Mouse (Mus musculus) CH12.LX (cell line): ENCODE results near the gene Shld2. TPM values are rescaled to one million over a fixed set of nuclear protein-coding genes. Genes with fewer than 3 reads are reported as not detected.

Experiments used
- DNase-seq: peaks from one replicate; pipeline ENCODE4 v3.0.0-alpha.2; 2013; ENCODE audit errors: extremely low read depth
- H3K27ac ChIP-seq: 2 replicates; pipeline ENCODE4 v1.5.1; 2012; ENCODE audit warnings: low read depth, mild to moderate bottlenecking, control low read depth, moderate library complexity; ENCODE audit not compliant: insufficient read depth
- H3K27me3 ChIP-seq: replicated peaks from 2 replicates; pipeline ENCODE3; 2012; ENCODE audit warnings: inconsistent platforms
- H3K36me3 ChIP-seq, 2 experiments: replicated peaks in 1 of 2; 2 replicates each; pipeline versions ENCODE3 to v1.6.1; 2012; ENCODE audit warnings: inconsistent platforms in 1 of 2, low read length in 1 of 2, mild to moderate bottlenecking in 1 of 2, mixed read lengths in 1 of 2, moderate library complexity in 1 of 2; ENCODE audit not compliant: control insufficient read depth in 1 of 2, insufficient read depth in 1 of 2
- H3K4me1 ChIP-seq, 2 experiments: 2 replicates each; pipeline ENCODE4 v1.6.1; 2012; ENCODE audit warnings: inconsistent platforms in 1 of 2, moderate library complexity in 1 of 2; ENCODE audit not compliant: insufficient read depth in 2 of 2, control insufficient read depth in 1 of 2
- H3K4me2 ChIP-seq: 2 replicates; pipeline ENCODE4 v1.6.1; 2012; ENCODE audit warnings: low read depth, mild to moderate bottlenecking, control low read depth; ENCODE audit not compliant: poor library complexity, insufficient read depth, severe bottlenecking
- H3K4me3 ChIP-seq, 3 experiments: fragments of 150-350 bp in 1 of 3; sonication (generic) in 1 of 3; replicated peaks in 1 of 3; 2 replicates each; pipeline versions ENCODE3 to v1.5.1; 2011 to 2012; ENCODE audit warnings: low read depth in 2 of 3, low read length in 2 of 3, mild to moderate bottlenecking in 2 of 3, moderate library complexity in 2 of 3, control low read depth in 1 of 3, improper control_type of control experiment in 1 of 3, inconsistent platforms in 1 of 3, mixed read lengths in 1 of 3; ENCODE audit not compliant: poor library complexity in 1 of 3
- H3K79me2 ChIP-seq: replicated peaks from 2 replicates; pipeline ENCODE4 v1.6.1; 2012; ENCODE audit warnings: mild to moderate bottlenecking, moderate library complexity; ENCODE audit not compliant: control insufficient read depth, poor library complexity, insufficient read depth, severe bottlenecking; ENCODE audit errors: extremely low read depth
- H3K9ac ChIP-seq: 2 replicates; pipeline ENCODE4 v1.6.1; 2012; ENCODE audit warnings: low read depth, mild to moderate bottlenecking, control low read depth, moderate library complexity; ENCODE audit not compliant: insufficient read depth
- H3K9me3 ChIP-seq: replicated peaks from 2 replicates; pipeline ENCODE3; 2012; ENCODE audit warnings: low read length, inconsistent platforms, mixed read lengths
- E2F4 ChIP-seq: IDR thresholded peaks from 2 replicates; pipeline ENCODE4 v1.6.1; 2011; ENCODE audit warnings: low read depth, low read length, improper control_type of control experiment; ENCODE audit not compliant: insufficient replicate concordance
- ELF1 ChIP-seq: IDR thresholded peaks from 2 replicates; pipeline ENCODE4 v1.6.1; 2014; ENCODE audit warnings: low read depth, mild to moderate bottlenecking, inconsistent platforms, low read length, improper control_type of control experiment
- EP300 ChIP-seq: IDR thresholded peaks from 2 replicates; pipeline ENCODE4 v1.6.1; 2011; ENCODE audit warnings: low read length, improper control_type of control experiment
- HCFC1 ChIP-seq: IDR thresholded peaks from 2 replicates; pipeline ENCODE4 v1.6.1; 2012; ENCODE audit warnings: low read depth, mild to moderate bottlenecking, inconsistent platforms, low read length, improper control_type of control experiment
- JUND ChIP-seq: conservative IDR thresholded peaks from 2 replicates; pipeline ENCODE4 v1.6.1; 2011; ENCODE audit warnings: low read depth, low read length, improper control_type of control experiment
- KAT2A ChIP-seq: IDR thresholded peaks from 2 replicates; pipeline ENCODE4 v1.6.1; 2012; ENCODE audit warnings: low read length, improper control_type of control experiment, inconsistent platforms; ENCODE audit not compliant: insufficient replicate concordance
- MAX ChIP-seq: IDR thresholded peaks from 2 replicates; pipeline ENCODE4 v1.6.1; 2011; ENCODE audit warnings: low read length, improper control_type of control experiment
- MXI1 ChIP-seq: IDR thresholded peaks from 2 replicates; pipeline ENCODE4 v1.6.1; 2011; ENCODE audit warnings: mild to moderate bottlenecking, low read depth, low read length, improper control_type of control experiment
- MYC ChIP-seq: IDR thresholded peaks from 2 replicates; pipeline ENCODE4 v1.6.1; 2011; ENCODE audit warnings: low read depth, mild to moderate bottlenecking, improper control_type of control experiment, low read length
- RAD21 ChIP-seq: IDR thresholded peaks from 2 replicates; pipeline ENCODE4 v1.6.1; 2011; ENCODE audit warnings: low read depth, mild to moderate bottlenecking, low read length, improper control_type of control experiment, moderate library complexity
- RCOR1 ChIP-seq: conservative IDR thresholded peaks from 2 replicates; pipeline ENCODE4 v1.6.1; 2012; ENCODE audit warnings: low read depth, mild to moderate bottlenecking, inconsistent platforms, low read length, improper control_type of control experiment
- SIN3A ChIP-seq: IDR thresholded peaks from 2 replicates; pipeline ENCODE4 v1.6.1; 2012; ENCODE audit warnings: low read length, improper control_type of control experiment, inconsistent platforms
- UBTF ChIP-seq: IDR thresholded peaks from 2 replicates; pipeline ENCODE4 v1.6.1; 2012; ENCODE audit warnings: low read depth, mild to moderate bottlenecking, inconsistent platforms, low read length, improper control_type of control experiment, moderate library complexity
- USF1 ChIP-seq: IDR thresholded peaks from 2 replicates; pipeline ENCODE4 v1.6.1; 2014; ENCODE audit warnings: low read depth, mild to moderate bottlenecking, inconsistent platforms, low read length, improper control_type of control experiment
- USF2 ChIP-seq: conservative IDR thresholded peaks from 2 replicates; pipeline ENCODE4 v1.6.1; 2011; ENCODE audit warnings: low read depth, low read length, improper control_type of control experiment
- ZNF384 ChIP-seq: IDR thresholded peaks from 2 replicates; pipeline ENCODE4 v1.6.1; 2012; ENCODE audit warnings: low read depth, low read length, improper control_type of control experiment, inconsistent platforms
- dilution Hi-C: fragments of 300-500 bp; cut with MboI; formaldehyde crosslinking; loops from 2 replicates; pipeline ENCODE4 v1.14.3; 2020; ENCODE audit warnings: low sequenced_read_pairs; ENCODE audit not compliant: extremely low pct_unique_long_range_greater_than_20kb, extremely low pct_ligation_motif_present
- in situ Hi-C: fragments of 300-500 bp; cut with MboI; formaldehyde crosslinking; loops from 3 replicates; pipeline ENCODE4 v1.14.3; 2019; ENCODE audit warnings: low sequenced_read_pairs, low pct_ligation_motif_present, low pct_unique_long_range_greater_than_20kb, mixed read lengths
- polyA plus RNA-seq: library from polyadenylated mRNA; unstranded; fragments of >175 nt; gene quantifications from 2 replicates; pipeline ENCODE4 v1.2.1, GENCODE M21; 2012; ENCODE audit warnings: low read depth; ENCODE audit not compliant: insufficient read length
- total RNA-seq, 2 experiments: library from RNA; depleted of rRNA; stranded (reverse); fragments of 300-350 nt in 1 of 2; fragments of >200 nt in 1 of 2; gene quantifications; 2 replicates each; pipeline ENCODE4 v1.2.3; 2012 to 2014

Shld2 gene
- total and polyA plus RNA-seq, 3 experiments, result 12.0 to 21.8 (median 13.9) TPM

DNA sequence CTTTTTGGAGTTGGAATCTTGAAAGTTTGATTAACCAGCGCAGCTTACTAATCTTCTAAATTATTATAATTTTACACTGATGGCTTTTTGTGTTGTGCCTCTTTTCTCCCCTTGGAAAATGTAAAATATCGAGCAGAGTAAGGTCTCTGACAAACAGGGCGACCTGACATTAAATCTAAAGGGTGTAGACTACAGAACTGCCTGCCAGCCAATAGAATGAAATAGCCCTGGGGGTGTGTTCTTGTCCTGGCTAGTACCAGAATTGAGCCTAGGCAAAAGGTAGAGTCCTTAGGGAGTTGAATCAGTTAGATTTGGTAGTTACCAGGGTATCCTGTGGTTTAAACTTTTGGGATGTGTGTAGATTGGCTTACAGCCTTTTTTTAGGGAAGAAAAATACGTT lies 1.4 kb upstream of the Shld2 start:
- TF ChIP-seq UBTF (no peak), RCOR1 (no peak), USF2 (no peak), HCFC1 (no peak), SIN3A (no peak; the same call in 1 of the 2 replicates), EP300 (no peak)
- H3K27ac ChIP-seq, result no peak overlapping the region
- peak overlapping the region; percentile 91 for H3K4me2 ChIP-seq
- H3K9ac ChIP-seq, result peak overlapping the region; percentile 94
- dilution Hi-C loops, result no loop called here
- no peaks in the 10 kb centered on the region for H3K27me3 ChIP-seq
- in situ Hi-C loops, result no loop called here
- H3K79me2 ChIP-seq, result peaks cover 40% of the 10 kb centered on the region
- DNase-seq, result peak; percentile 44
- peaks cover 0 to 18% of the 10 kb centered on the region in 2 experiments for H3K36me3 ChIP-seq
- H3K4me3 ChIP-seq, result peak overlapping the region; percentile 69 to 99 (median 74)
- H3K4me1 ChIP-seq, result peaks cover 4 to 45% of the 10 kb centered on the region in 2 experiments; a peak in 3 of 4 replicates
- H3K9me3 ChIP-seq, result no peaks in the 10 kb centered on the region

DNA sequence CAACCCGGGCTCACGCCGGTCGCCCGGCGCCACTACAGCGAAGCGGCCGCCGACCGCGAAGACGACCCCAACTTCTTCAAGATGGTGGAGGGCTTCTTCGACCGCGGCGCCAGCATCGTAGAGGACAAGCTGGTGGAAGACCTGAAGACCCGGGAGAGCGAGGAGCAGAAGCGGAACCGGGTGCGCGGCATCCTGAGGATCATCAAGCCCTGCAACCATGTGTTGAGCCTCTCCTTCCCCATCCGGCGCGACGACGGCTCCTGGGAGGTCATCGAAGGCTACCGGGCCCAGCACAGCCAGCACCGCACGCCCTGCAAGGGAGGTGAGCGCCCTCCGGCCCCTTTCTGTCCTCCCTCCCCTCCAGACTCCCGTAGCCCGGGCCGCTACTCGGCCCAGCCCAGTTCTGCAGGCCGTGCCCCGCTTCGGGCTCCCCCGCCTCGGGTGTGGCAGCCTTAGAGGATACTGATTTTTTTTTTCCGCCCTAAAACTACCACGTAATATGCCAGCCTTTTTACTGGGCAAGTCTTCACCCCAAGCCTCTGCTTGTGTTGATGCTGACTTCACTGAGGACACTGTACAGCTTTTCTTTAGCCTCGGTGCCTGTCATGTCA lies 833 bp upstream of the Shld2 start:
- Histone ChIP-seq H3K79me2 (peaks cover 38% of the 10 kb centered on the region), H3K4me3 (peak overlapping the region; percentile 69 to 99 (median 74)), H3K36me3 (peaks cover 0 to 19% of the 10 kb centered on the region in 2 experiments), H3K9me3 (no peaks in the 10 kb centered on the region), H3K4me2 (peak overlapping the region; percentile 91), H3K27me3 (no peaks in the 10 kb centered on the region), H3K27ac (peak overlapping the region; percentile 82), H3K9ac (peak overlapping the region; percentile 94), H3K4me1 (peaks cover 4 to 45% of the 10 kb centered on the region in 2 experiments; a peak in 3 of 4 replicates)
- in situ Hi-C loops (no loop called here), dilution Hi-C loops (no loop called here)
- DNase-seq, result peak; percentile 39
- TF ChIP-seq JUND (no peak), SIN3A (peak; percentile 41), ELF1 (no peak), MXI1 (0 out of 2 replicates have a peak, but pooled peaks have one; percentile 20), KAT2A (no peak), MAX (peak; percentile 37; the same call in 1 of the 2 replicates), RAD21 (no peak)

DNA sequence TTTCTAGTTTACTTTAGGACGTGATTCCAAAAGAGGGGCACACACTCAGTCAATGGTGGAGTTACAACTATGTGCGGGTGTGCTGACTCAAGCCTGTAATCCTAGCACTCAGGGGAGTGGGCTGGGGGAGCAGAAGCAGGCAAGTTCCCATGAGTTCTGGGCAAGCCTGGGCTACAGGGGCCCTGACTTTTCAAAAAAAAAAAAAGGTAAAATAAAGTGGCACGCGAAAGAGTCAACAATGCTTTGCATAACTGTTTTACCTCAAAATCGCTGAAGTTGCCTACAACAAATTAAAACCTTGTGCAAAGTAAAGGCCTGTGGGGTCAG lies 423 bp downstream of the Shld2 start:
- no peak for TF ChIP-seq RAD21
- TF ChIP-seq ZNF384, result peak; percentile 52
- no peak for TF ChIP-seq USF1
- TF ChIP-seq E2F4, result 0 out of 2 replicates have a peak, but pooled peaks have one; percentile 10
- peak; percentile 87; the same call in 1 of the 2 replicates for TF ChIP-seq MYC
- TF ChIP-seq, all 38 proteins: peak for 3
- H3K4me3 ChIP-seq, result peak overlapping the region; percentile 63 to 74 (median 65)
- H3K4me2 ChIP-seq, result peak overlapping the region; percentile 83
- peaks cover 4 to 39% of the 10 kb centered on the region in 2 experiments; a peak in 3 of 4 replicates for H3K4me1 ChIP-seq
- peaks cover 33% of the 10 kb centered on the region for H3K79me2 ChIP-seq
- no peaks in the 10 kb centered on the region for H3K9me3 ChIP-seq
- dilution Hi-C loops (no loop called here), in situ Hi-C loops (no loop called here)
- H3K27ac ChIP-seq, result peak overlapping the region; percentile 73
- peak overlapping the region; percentile 68 for H3K9ac ChIP-seq
- peak; percentile 25 for DNase-seq
- no peaks in the 10 kb centered on the region for H3K27me3 ChIP-seq
- peaks cover 0 to 23% of the 10 kb centered on the region in 2 experiments for H3K36me3 ChIP-seq
